Mouse (Mus musculus) lung, postnatal 0 days (tissue): ENCODE results near the gene Tfe3.

Experiments
- CTCF ChIP-seq: IDR thresholded peaks from 2 replicates; pipeline ENCODE4 v1.5.1; 2016; ENCODE audit warnings: antibody characterized with exemption, mild to moderate bottlenecking
- EP300 ChIP-seq: IDR thresholded peaks from 2 replicates; pipeline ENCODE4 v1.6.1; 2016; ENCODE audit warnings: antibody characterized with exemption, mild to moderate bottlenecking, control low read depth

DNA sequence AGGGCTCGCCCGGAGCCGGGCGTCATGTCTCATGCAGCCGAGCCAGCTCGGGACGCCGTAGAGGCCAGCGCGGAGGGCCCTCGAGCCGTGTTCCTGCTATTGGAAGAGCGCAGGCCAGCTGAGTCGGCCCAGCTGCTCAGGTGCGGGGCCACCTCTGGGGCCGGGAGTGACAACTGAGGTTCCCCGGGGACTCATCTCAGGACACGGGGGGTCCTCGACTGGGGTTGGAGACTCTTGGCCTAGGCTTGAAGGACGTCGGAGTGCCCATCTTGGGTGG is 499 bp downstream of the Tfe3 start:
- TF ChIP-seq CTCF, result no peak
- TF ChIP-seq EP300, result no peak
